Mouse (Mus musculus) ovary, adult 18-20 months (tissue): Measurements from ENCODE around the gene Scaf11.
"Not testable (repeated sequence)": the region's sequence is repeated elsewhere in the genome, so short reads cannot be mapped to it uniquely, and the experiment has no call there.

Experiments used
- DNase-seq: peaks from one replicate; pipeline ENCODE4 v3.0.0; 2022; ENCODE audit warnings: low spot score, mixed read lengths

The Scaf11 gene

DNA sequence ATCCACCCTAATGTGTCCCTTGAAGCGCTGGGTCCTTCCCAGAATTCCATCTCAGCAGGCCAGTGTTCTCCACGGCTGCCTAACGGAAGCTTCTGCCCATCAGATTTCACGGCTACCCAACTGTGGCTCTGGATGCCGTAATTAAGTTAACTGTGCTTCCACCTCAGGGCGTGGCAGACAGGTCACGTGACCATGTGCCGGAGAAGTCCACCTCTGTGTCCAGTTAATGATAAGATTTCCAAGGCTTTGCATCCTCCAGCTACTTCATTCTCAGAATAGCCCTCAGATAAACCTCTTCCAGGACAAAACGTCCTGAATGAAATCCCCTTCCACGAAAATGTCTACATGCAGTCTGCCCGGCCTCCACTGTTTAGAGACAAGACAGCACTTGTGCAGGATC lies 4.4 kb upstream of the Scaf11 start:
- no peak for DNase-seq

DNA sequence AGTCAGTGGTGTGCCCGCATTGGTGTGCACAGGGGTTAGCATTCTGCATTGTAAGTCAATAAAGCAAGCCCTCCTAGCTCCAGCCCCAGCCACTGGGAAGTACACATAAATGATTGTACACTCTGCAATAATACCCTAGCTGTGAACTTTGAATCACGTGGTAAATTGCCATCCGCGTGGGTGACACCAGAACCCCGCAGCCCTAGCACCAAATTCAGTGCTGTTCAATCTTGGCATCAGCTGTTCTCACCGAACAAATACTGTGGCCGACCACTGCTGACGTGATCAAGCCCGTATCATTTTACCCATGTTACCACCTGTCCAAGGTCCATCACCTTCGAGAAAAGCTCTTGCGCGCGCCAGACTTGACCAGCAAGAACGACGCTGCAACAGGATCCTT lies 3.2 kb upstream of the Scaf11 start:
- DNase-seq: no peak

DNA sequence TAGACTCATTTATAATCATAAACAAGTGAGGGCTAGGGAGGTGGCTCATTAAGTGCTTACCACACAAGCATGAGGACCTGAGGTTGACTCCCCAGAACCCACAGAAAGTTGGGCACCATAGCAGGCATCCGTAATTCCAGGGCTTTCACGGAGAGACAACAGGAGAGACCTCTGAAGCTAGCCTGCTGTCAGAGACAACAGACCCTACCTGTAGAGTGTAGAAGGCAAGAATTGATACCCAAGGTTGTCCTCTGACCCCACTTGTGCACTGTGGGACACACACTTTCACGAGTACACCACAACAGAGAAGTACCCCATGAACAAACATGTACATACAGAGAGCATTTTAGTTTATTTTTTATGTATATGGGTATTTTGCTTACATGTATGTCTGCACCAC lies 2.0 kb upstream of the Scaf11 start:
- no peak for DNase-seq

DNA sequence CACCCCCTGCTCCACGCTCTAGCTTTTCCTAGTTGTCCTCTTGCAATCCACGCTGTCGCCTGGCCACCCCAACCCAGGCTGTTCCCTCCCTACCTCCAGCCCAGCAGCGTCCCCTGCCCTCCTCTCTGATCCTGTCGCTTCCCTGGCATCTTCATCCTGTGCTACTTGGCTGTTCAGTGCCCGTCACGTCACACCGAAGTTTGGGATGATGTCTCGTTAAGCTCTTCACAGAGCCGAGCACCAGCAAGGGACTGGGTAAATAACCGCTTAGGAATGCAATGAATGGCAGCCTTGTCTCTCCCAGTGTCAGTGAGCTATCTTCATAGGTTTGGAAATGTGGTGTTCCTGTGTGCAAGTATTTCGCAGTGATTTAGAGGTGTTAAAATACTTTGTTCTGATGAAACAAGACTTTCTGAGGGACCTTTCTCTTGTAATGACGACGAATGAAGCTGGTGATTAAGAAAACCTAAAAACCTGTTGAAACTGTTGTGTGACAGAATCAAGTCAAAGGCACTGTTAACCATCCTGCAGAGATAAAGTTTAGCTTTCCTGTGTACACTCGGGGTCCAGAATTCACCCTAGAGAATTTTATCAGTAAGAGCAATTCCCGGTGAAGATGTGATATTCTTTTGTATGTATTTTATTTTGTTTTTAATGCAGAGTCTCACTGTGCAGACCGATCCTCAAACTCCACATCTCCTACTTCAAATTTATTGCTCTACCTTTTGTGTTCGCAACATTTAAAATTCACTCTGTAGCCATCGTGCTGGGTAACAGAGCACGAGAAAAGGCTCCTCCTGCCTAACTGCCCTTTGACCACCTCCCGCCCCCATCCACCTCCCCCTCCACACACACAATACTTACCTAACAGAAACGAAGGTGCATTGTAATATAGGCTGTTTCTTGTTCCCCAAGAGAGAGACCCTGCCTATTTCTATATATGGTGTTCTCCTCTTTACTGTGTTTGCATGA lies 1.2 kb upstream of the Scaf11 start:
- DNase-seq: no peak

DNA sequence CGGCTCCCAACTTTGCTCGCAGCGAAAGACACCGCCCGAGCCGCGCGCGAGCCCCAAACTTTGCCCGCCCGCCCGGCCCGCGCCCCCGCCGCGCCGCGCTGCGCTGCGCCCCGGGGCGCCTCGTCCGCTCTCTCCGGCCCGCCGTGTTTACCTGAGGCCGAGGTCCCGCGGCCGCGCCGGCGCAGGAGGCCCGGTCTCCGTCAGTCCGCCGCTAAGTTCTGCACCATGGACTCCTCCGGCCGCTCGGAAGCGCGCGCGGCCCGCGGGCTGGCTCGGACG lies 253 bp downstream of the Scaf11 start:
- DNase-seq: no peak

DNA sequence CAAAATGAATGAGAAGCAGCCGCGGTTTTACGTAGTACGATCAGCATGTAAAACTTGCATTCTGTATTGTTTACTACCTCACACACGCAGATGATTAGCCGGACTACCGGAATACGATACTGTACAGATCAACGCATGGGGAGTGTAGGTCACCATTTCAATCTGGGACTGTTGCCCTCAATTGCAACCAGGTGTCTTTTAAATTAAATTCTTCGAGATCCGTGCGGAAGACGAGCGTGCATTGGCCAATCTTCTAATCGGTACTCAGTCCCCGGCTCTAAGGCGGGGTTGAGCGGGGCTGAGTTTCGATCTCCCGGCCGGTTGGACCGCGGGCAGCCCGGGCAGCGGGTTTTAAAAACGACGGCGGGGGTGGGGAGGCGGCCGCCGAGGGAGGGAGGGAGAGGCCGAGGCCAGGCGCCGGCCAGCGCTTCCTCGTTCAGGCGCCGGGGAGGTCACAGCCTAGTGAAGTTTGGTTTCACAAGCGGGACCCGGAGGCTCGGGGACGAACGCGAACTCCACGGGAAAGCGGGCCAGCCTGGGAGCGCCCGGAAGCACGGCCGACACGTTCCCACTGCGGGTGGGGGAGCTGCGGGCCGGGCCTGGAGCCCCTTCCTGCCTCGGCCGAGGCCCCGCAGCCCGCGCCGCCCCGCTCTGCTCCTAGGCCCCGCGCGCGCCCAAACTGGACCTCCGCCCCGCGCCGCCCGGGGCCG lies 747 bp downstream of the Scaf11 start:
- peak; percentile 50 for DNase-seq

DNA sequence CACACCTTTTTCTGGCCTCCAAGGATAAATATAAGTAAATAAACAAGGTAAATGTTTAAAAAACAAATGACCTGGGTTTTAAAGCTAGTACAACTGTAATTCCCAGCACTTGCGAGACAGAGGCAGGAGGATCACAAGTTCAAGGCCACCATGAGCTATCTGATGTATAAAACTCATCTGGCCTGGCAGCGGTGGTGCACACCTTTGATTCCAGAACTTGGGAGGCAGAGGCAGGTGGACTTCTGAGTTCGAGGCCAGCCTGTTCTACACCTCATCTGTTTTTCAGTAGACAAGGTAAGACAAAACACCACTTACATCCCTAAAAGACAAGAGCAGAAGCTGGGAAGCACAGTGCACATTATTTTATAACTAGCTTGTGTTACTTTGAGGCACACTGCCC lies 2.4 kb downstream of the Scaf11 start:
- no peak for DNase-seq

DNA sequence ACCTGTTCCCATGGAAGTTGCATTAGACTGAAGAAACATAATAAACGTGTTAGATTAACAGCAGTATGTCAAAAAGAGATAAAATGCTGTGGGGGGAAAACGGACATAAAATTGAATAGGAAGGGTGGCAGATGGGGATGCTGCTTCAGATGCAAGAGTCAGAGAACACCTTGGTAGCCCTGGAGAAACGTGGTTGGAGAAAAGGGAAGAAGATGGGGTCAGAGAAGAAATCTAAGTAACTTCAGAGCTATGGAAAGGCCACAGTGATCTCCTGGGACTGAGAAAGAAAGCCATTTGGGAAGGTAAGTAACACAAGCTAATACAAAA lies 3.3 kb downstream of the Scaf11 start:
- DNase-seq: no peak

DNA sequence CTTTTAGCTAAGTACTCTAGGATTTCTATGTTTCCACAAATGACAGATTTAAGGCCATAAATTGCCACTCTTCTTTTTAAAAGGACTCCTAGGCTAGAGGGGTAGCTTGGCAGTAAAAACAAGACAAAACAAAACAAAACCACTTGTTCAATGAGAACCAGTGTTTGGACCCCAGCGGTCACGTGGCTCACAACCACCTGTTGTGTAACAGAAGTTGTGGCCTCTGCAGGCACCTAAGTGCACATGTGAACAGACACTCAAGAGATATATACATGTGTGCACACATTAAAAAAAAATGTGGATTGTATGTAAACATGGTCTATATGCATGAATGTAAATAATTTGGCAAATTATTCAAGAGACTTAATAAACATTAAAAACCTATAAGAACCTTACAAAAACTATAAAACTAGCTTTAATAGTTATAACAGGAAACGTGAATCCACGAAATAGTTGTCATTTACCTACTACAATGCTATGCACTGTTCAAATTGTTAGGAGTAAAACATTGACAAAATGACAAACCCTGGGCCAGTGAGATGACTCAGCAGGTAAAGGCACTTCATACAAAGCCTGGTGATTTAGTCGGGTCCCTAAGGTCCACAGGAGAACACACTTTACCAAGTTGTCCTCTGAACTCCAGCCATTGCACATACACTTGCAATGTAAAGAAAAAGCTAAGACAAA lies 3.8 kb downstream of the Scaf11 start:
- DNase-seq: no peak

DNA sequence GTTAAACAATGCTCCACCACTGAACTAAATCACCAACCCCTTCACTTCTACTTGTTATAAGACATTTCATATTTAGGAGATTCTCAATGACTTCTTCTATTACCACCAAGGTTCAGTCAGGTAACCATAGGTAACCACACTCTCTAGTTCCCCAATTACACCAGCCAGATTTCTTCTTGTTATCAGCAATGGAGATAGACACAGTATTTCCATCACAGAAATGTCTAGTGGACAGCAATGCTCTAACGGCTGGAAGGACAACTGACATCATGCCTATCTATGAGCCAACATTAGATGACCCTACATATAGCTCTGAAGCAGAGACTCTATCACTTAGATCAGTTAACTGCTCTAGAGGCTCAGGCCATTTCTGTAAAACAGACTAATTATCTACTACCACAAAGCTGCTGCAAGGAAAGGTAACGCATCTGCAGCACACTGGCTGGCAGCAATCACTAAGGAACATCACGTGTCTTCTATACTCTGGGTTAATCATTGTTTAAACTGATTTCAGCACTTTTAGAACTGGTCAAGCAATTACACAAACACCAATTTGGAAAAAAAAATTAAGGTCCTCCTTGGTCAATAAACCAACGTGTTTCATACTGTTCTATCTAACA lies 4.9 kb downstream of the Scaf11 start:
- DNase-seq: no peak

DNA sequence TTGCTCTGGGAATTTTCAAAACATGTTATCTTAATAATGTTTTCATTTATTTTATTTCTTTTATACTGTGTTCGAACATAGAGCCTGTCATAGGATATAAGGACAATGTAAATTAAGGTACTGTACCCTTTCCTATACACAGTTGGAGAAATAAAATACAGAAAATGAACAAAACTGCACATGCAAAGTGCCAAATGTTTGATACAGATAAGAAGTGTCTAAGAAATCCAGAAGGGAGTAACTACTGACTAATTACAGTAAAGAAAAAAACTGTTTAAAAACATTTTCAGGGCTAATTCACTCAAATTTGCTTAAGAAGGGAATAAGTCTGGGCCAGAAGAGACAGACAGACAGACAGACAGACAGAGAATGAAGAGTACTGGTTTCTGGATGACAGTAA lies 7.3 kb downstream of the Scaf11 start:
- no peak for DNase-seq

DNA sequence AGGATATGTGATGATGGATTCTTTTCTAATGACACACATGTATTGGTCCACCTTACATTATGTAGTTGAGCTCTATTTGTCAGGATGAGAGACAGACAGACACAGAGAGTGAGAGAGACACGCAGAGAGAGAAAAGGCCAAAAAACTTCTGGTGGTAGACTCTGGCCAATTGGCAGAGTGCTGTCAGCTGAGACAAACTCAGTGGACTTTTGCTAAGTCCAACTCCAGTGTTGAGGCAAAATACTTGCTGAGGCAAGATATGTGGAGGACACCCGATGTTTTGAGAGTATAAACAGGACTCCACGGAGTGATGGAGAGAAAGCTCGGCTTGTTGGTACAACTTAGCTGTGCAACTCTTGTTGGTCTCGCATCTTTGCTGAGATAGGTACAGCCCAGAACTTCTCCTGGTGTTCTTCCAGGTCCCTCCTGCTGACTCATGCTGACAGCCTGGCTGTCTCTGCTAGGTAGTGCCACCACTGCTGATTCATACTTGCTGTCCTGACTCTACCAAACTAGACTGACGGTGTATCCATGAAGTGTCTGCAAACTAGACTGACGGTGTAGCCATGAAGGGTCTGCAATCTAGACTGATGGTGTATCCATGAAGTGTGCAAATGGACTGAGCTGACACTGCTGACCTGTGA lies 11.9 kb downstream of the Scaf11 start:
- DNase-seq: no peak

DNA sequence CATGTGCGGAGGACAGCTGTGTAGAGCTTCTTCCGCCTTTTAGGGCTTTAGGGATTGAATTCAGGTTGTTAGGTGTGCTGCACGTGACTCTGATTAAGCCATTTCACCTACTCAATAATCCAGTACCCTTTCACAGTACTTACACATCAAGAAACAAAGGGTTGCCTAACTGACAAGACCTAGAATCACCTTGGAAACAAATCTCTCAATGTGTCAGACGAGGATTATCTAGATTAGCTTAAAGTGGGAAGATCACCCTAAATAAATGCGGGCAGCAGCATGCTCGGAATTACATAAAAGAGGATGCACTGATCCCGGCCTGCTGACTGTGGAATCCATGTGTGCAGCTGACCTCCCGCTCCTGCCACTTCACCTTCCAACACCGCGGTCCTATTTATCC lies 13.9 kb downstream of the Scaf11 start:
- DNase-seq: no peak

DNA sequence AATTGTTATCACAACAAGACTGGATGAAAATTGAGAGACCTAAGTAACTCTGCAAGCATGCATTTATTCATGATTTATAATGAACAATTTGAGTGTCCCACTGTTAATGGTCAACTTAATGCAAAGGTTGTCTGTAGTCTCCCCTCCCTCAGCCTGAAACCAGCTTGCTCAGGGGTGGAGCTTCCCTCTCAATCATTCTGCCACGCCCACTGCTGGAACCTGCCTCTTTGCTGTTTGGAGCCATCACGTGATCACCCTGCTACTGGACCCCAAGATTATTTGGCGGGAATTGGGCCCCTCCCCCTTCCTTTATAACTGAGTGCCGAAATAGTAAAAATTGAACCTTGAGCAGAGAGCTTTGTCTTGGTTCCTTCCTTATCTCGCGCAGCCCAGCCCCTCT lies 19.2 kb downstream of the Scaf11 start:
- not testable (repeated sequence) for DNase-seq

DNA sequence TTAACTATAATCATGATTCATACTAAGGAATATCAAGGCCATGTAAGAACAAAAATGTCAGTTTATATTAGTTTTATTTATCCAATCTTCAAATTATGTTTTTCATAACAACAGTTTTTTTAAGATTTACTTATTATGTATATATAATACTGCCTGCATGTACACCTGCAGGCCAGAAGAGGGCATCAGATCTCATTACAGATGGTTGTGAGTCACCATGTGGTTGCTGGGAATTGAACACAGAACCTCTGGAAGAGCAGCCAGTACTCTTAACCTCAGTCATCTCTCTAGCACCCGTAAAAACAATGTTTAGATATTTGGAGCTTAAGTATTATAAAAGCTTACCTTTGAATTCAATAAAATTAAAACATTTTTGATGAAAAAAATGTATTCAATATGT lies 26.4 kb downstream of the Scaf11 start:
- DNase-seq: no peak

DNA sequence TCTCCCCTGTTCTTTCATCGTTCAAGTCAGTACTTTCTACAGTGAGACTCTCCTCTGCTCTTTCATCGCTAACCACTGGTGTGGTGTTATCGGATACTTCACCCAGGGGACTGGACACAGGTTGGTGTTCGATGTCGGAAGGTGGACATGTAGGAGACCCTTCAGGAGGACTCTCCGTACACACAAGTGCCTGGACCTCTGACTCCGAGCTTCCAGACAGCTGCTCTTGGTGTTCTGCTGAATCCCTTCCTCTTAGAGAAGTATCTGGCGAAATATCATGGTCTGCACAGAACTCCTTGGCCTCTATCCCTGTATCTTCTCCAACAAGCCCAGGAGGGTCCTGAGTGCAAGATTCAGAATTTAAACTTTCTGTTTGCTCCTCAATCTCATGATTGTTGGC lies 40.7 kb downstream of the Scaf11 start:
- DNase-seq: no peak

DNA sequence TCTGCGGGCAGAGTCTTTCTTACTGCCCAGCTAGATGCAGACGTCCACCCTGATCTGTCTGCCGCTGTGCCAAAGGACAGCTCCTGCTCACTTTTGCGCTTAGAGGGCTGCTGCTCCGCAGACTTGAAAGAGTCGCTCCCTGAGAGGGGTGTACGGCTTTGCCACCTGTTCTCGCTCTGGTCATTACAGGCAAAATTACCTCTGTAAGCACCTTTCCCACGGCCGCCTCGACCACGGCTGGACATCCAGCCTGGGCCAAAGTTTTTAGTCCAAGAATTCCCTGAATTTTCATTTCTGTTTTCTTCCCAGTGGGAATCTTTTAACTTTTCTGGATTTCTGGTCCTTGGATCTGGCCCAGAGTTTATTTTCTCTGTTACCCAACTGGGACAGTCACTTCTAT lies 42.5 kb downstream of the Scaf11 start:
- DNase-seq: no peak

DNA sequence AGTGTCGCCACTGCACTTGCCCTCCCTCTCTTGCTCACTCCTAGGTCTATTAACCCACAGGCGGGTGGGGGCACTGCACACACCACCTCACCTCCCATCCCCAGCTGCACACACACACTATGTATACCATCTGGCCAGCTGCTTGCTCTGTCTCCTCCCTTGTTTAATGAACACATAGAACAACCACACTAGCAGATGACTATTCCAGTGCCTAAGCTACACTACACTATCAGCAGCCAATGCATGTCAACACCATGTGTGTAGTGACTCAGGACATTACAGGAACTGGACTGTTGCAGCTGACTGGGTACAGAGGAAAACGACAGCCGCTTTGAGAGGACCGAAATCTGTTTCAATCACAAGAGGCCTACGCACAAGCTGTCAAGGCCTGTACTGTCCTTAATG lies 51.9 kb downstream of the Scaf11 start:
- DNase-seq: no peak

DNA sequence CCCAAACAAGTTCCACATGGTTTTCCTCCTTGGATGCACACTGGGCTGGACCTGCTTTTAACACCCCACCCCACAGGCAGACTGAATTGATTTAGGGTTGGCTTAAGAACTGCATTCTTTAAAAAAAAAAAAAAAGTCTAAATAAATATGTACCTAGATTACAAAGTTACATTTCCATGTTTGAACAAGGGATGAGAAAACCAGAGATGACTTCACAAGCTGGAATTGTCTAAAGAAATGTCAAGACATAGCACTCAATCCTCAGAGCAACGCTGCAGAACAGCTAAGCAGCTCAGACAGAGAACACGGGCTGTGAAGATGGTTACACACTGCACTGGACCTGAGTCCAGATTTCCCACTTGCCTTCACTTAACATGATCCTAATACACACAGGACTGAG lies 53.5 kb downstream of the Scaf11 start:
- no peak for DNase-seq

DNA sequence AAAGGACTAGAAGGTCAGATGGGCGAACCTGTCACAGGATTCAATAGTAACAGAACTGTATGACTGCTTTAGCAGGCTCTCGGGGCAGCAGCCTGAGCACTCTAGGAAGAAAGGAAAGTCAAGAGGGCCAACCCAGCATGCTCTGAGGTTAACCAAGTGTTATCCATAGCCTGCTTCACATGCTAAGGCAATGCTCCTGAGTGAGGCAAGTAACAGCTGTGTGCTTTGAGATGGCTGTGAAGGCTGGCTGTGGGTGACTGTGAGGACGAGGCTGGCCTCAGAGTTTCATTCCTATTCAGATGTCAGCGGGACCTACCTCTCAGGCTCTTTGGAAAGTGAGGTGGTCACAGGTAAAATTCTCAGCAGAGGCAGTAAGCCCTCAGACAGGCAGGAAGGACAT lies 54.4 kb downstream of the Scaf11 start:
- no peak for DNase-seq

DNA sequence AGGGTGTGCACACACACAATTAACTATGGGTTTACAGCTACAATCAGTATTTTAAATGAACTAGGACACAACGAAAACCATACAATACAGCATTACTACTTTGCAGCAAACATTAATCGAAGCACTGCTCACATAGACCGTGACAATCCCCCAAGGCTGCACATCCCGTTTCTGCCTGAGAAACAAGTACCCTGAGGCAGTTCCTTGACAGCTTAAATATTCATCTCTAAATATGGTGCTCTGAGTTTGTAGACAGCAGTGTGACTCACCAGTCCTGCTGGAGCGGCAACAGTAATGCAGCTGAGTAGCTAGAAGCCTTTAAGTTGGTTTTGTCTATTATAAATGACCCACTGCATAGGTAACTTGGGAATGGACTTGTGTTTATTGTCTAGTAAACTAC lies 55.1 kb downstream of the Scaf11 start:
- no peak for DNase-seq

DNA sequence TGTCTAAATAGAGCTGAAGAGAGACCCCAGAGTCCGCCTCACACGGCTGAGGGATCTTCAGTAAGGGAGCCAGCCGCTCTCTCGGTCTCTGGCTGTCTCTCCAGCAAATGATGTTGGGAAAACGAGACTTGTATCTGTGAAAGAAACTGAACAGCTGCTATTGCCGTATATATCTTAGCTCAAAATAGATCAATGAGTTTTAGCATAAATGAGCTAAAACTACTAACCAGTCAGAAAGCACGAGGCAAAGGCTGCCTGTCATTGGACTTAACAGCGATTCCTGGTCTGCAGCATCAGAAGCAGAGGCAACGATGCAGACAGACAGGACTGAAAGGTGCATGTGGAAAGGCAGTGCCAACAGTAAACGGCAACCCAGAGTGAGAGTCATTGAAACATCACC lies 62.3 kb downstream of the Scaf11 start:
- DNase-seq: no peak
